Mouse (Mus musculus): ENCODE data around the gene Rps6kb1.
"Not testable (repeated sequence)": the region's sequence is repeated elsewhere in the genome, so short reads cannot be mapped to it uniquely, and the experiment has no call there.

The Rps6kb1 gene

DNA sequence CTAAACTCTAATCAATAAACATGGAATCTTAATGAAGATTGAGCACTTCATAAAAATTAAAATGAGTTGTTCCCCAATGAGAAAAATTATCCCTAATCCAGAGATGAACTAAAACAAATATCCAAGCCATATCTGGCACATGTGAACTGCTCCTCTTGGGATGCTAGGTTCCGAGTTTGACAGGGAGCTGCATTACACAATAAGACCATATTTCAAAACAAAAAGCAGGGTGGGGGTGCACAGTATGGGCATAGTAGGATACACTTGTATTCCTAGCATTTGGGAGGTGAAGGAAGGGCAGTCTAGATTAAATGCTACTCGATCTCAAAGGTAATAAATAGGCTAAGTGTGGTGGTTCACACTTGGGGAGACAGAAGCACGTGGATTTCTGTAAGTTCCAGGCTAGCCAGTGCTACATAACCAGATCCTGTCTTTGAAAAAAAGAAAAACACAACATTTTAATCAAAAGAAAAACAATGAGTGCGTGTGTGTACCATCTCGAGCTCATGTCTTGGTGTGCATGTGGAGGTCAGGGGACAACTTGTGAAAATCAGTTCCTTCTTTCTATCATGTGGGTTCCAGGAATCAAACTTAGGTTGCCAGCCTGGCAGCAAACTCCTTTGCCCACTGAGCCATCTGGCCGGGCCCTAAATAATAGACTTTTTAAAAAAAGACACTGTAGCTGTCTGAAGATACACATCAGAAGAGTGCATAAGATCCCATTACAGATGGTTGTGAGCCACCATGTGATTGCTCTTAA, 4.7 kb downstream of the Rps6kb1 start:
- DNase-seq: no peak

DNA sequence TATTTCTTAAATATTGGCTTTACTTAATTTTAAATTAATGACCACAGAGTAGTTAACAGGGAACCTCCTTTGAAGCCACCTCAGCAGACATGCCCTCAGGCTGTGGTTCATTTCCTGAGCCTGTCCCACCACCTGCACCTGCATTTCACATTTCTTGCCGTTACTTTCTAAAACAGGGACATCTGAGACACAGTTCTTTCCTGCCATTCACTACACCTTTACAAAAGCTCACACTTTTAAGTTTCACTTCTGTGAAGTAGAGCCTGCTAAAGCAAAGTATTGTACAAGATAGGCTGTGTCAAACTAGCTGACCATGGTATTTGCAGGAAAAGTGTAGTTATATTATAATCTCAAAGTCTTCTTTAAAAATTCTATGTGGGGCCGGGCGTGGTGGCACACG, 5.8 kb downstream of the Rps6kb1 start:
- no peak for DNase-seq

DNA sequence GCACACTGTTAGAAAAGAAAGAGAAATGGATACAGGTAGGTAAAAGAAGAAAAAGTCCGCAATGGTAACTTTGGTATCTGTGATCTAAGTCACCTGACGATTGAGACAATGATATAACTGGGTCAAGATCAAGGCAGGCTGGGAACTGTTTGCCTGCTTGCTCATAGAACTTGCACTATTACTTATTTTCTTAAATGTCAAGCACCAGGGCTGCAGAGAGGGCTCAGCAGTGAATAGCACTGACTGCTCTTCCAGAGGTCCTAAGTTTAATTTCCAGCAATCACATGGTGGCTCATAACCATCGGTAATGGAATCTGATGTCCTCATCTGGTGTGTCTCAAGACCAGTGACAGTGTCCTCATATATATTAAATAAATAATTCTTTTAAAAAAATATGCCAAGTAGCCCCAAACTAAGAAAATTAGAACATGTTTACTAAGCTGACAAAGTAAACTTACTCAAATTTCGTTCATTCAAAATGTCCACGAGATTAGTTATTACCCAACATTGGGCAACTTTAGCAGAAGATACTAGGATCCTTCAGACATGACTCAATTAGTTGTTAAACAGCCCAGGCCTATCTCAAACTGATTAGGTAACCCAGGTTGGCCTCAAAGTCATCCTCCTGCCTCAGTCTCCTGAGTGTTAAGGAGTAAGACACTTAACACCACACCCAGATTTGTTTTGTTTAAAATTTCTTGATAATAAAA, 10.2 kb downstream of the Rps6kb1 start:
- no peak for DNase-seq

DNA sequence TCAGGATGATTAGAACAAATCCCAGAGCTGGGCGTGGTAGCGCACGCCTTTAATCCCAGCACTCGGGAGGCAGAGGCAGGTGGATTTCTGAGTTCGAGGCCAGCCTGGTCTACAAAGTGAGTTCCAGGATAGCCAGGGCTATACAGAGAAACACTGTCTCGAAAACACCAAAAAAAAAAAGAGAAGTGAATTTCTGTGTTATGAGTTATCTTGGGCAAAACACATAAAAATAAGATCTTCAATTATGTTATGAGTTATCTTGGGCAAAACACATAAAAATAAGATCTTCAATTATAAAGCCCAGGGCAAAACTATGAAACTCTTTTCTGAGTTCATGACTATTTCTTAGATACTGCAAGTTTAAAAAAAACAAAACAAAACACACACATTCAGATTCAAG, 11.3 kb downstream of the Rps6kb1 start:
- DNase-seq: not testable (repeated sequence)

DNA sequence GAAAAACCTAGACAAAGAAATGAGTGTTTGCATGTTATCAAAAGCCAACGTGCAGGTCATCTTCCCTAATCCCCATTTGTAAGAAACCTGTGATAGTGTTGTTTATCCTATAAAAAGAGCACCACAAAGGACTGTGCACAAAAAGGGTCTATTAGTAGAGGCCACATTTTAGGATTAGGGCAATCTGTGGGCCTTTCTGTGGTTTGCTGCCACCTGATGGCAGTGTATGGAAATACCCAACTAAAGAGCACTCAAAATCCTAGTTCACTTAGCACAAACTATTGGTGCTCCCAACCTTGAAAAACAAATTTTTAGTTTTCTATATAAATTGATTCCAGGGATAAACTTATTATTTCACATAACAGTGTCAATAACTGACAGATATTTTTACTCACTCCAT, 11.8 kb downstream of the Rps6kb1 start:
- peak; percentile 5 for DNase-seq

DNA sequence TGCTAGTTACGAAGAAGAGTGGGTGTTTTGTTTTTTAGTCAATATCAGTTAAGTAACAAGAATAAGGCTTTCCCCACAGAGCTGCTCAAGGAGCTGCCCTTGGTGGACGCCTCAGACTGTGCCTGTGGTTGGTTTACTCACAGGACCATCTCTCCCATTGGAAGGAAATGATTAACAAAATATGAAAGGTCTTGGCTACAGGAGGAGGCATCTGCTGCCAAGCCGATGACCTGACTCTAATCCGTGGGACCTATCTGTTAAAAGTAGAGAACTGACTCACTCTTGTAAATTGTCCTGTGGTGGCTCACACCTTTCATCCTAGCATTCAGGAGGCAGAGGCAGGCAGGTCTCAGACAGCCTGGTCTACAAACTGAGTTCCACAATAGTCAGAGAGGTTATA, 17.1 kb downstream of the Rps6kb1 start:
- DNase-seq: peak; percentile 17

DNA sequence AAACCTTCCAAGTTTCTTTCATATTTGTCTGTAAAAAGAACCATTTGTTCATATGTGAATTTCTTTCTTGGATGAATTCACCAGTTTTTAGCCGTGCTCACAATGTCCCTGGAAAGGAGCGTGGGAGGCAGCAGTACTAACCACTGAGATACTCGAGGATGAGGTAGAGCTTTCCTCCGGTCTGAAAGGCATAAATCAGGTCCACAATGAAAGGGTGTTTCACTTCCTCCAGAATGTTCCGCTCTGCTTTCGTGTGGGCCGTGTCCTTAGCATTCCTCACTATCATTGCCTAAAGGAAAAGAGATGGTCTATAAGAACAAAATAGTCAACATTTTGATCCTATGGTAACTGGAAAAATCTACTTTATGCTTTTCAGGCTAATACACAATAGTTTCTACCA, 24.9 kb downstream of the Rps6kb1 start:
- DNase-seq: no peak

DNA sequence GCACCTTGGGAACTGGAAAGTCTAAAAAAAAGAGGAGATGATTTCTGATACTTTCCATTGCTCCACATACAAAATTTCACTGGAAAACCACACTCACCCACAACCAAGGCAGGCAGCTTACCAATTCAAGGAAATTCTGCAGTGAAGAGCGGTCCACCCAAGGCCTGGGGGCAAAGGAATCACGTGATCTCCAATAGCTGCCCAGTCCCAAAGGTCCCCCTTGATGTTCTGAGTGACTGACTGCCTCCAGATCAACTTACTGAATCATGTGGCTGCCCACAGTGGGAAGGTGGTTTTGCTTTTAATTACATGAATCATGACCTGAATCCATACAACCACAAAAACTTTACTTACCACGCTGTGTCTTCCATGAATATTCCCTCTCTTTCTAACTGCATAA, 27.4 kb downstream of the Rps6kb1 start:
- no peak for DNase-seq

DNA sequence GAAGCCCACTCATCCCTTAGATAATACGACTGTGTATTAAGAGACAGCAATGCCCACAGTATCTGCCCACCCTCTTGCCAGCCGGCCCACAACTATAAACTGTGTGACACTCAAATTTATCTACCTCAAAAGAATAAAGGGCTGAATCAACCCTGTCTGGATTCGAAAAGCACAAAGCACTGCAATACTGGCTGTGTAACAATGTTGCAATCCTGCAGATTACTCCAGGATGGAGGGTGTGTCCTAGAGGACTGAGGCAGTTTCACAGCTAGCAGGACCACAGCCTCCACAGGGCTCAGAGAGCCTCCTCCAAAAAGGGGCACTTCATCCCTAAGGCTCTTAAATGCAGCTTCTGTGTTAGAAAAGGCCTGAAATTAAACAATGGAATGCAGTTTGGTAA, 28.0 kb downstream of the Rps6kb1 start:
- DNase-seq: no peak

DNA sequence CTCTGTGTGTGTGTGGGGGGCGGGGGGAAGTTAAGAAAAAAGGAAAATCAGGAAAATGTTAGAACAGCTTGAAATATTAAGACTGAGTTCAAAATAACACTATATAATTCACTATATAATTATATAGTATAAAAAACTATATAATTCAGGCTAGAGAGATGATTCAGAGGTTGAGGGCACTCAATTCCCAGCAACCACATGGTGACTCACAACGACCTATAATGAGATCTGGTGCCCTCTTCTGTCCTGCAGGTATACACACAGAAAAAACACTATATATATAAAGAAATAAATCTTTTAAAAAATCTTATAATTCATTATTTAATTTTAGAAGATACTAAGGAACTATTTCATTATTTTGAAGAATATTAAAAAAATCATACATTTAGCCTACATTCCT, 36.6 kb downstream of the Rps6kb1 start:
- DNase-seq: no peak

DNA sequence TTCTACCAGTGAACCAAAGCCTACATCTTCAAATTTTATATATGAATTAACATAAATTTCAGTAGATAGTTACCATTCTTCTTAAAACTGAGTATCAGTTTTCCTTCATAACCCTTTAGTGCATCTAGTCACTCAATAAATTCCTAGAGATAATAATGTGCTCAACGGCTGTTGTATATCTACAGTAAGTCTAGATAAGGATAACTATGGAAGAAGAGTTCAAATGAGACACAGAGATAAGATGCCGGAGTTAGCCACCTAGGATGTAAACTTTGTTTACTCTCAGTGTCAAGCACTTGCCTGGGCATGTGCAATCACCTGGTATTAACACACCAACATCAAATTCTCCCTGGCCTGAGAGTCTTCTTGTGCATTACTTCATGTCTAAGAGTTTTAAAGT, 37.3 kb downstream of the Rps6kb1 start:
- no peak for DNase-seq

DNA sequence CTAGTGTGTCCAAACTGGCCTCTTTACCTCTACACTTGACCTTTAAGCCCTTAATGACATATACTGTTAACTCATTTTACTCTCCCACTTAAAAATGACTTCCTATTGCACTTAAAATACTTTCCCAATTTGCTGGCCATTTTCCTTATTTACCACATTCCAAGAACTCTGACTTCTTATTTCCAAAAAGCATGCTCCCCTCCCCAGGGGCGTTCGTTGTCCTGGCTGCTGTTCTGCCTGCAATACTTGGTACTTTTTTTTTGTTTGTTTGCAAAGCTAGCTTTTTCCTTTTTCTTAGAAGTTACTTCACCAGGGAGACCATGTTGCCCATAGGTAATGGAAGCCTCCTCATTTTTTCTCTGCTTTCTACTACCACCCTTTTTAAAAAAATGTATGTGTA, 41.5 kb downstream of the Rps6kb1 start:
- DNase-seq: no peak

DNA sequence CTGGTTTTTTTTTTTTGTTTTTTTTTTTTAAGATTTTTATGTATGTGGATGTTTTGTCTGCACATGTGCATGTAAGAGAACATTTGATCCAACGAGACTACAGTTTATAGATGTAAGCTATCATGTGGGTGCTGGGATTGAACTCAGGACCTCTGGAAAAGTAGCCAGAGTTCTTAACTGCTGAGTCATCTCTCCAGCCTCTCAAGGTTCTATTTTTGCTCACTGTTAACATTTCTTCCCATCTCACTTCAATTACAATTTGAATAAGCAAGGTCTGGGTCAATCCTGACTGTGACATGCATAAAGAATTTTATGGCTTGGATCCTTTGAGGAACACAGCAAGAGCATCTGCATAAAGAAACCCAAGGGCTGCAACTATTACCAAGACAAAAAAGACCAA, 43.8 kb downstream of the Rps6kb1 start:
- DNase-seq: no peak

DNA sequence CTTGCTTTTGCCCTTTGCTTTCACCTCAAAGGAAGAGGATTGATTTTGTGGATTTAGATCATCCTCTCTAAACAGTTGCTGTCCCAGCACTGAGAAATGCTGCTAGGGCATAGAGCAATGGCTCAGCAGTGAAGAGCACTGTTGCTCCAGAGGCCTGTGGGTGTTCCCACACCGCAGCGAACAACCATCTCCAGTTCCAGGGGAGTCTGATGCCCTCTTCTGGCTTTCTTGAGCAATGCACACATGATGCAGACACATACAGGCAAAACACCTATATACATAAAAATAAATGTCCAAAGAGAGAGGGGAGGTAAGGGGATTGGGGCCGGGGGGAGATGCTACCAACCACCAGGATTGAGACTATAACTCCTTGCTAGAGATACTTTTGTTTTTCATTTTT, 46.7 kb downstream of the Rps6kb1 start:
- no peak for DNase-seq

DNA sequence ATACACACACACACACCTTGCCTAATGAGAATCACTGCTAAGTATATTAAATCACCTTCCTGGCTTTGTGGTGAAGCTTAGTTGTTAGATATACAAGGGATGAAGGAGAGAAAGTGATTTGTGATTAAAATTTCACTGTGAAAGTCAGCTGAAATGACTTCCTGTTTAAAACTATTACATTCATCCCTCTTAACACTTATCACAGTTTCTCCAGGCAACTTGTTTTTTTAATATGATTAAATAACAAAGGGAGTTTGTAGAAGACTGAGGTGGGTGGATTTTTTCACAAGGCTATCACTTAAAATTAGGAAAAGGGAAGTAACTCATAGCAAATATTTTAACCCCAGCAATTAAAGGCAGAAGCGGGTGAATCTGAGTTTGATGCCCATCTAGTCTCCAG, 47.2 kb downstream of the Rps6kb1 start:
- DNase-seq: no peak

DNA sequence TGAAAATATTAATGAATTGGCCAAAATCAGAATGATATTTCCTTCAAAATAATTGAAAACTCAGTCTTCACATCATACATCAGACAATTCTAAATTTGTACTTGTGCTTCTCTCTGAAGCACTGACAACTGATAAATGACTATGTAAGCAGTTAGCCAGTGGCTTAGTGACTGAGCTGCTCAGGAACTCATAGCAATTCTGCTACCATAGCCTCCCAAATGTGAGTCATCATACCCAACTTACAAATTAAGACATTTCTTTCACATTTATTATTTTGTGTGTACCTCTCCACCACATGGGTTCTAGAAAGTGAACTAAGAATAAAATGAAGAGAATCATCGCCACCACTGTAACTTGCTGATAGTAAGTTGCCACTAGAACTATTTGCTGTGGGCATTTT, 53.8 kb downstream of the Rps6kb1 start:
- no peak for DNase-seq

DNA sequence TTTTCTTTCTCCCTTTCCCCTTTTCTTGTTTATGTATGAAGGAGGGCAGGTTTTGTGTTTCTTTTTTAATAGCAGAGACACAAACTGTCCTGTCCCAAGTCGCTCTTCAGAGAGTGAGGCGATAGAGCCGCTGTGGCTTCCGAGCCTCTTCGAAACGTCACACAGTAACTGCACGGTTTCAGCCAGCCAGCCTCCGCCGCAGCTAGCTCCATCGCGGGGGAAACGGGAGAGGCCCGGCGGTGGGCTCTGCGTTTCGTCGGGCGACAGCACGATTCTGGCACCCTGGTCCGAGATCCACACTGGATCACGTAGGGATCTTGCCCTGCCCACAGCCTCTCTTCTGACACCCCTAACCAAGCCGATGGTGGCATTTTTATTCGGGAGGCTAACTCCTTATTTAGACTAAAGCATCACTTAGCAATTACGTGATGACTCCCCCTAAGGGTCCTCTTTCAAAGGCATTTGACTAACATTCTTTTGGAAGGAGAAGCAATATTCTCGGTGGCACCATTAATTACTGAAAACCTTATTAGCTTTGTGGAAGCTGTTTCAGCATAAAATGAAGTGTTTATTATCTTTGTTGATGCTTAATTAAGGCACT, 59.6 kb downstream of the Rps6kb1 start:
- no peak for DNase-seq

DNA sequence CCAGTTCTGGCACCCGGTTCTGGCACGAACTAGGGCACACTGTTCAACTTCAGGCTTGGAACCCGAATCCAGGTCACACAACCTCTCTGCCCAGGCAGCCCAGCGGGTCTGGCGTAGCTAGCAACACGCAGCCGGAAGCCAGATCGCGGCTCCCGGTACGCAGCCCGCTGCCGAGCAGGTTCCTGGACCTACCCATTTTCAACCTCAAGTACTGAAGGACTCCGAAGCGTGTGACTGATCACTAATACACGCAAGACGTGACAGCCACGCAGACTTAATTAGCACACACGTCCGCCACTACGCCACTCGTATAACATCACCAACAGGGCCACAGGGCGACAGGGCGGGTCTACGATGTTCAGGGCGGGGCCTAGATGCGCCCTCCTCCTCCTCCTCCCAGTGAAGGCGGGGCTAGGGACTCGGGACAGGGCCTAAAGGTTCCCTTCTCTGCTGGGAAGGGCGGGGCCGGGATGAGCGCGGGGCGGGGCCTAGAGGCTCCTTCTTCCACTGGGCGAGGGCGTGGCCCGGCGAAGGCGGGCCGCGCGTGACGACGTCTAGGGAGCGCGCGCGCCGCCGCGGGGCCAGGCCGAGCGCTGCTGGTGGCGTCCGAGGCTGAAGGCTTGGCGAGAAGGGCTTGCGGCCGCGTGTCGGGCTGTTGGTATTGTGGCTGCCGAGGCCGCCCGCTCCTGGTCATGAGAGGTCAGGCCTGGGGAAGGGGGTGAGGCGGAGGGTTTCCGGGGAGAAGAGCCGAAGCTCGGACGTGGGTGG, 60.3 kb downstream of the Rps6kb1 start, which contains the start of gene Rnft1:
Gene Rnft1 (plus strand): TSS at position 557 of the 768 bp plus-strand sequence.
- peak; percentile 99 for DNase-seq

DNA sequence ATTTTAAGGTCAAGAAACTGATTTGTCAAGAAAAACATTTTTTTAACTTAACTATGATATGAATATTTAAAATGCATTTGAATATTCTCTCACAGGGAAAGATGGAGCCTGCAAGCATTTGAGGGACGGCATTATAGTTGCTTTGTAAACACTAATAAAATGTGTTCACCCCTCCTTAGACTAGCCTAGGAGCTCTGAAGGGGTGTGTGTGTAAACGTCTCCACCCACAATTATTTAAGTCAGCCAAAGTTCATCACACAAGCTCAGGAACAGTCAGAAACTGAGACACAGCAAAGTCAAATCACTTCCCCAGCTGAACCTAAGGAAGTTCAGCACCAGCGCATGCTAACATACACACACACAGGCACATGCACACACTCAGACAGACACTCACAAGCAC, 71.0 kb downstream of the Rps6kb1 start:
- no peak for DNase-seq

DNA sequence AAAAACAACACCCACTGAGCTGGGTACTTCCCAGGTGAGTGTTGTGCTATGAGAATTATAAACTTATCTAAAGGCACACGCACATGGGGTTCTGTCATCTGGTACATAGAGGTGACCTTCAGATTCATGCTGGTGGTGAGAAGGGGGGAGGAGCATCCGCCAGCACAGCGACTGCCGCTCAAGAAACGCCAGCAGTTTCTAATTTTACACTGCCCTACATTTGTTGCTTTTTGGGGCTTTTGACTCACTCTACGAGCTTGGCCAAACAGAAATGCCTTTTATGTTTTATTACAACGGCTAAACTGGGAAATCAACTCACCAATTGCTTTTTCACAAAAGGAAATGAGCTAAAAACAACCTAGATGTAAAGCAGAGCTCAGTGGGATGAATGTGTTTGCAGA, 71.8 kb downstream of the Rps6kb1 start:
- no peak for DNase-seq

DNA sequence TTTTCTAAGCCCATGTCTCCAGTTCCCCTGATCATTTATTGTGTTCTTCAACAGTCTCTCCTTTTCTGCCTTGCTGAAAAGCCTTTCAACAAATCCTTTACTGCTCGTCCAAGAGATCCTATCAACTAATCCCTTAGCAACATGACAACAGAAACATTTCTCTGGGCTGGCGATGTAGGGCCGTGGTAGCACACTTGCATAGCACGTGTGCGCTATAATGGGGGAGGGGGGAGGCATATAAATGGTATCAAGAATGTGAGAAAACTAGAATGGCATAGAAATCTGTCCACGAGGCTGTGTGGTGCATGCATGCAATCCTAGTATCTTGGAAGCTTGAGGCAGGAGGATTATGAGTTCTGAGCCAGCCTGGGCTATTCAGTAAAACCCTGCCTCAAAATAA, 72.8 kb downstream of the Rps6kb1 start:
- no peak for DNase-seq

DNA sequence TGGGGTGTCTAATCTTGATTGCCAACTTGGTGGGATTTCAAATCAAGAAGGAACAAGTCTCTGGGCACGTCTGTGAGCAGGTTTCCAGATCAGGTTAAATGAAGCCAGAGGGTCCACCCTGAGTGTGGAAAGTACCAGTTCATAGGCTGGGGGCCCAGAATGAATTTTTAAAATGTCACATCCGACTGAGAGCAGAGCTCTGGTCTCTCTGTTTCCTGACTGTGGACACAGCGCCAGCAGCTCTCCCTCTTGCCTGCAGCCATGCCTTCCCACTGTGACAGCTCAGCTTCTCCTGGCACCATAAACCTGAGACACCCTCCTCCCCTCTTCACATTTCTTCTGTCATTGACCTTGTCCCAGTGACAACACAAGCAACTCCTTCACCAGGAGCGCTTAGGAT, 75.6 kb downstream of the Rps6kb1 start:
- DNase-seq: no peak

DNA sequence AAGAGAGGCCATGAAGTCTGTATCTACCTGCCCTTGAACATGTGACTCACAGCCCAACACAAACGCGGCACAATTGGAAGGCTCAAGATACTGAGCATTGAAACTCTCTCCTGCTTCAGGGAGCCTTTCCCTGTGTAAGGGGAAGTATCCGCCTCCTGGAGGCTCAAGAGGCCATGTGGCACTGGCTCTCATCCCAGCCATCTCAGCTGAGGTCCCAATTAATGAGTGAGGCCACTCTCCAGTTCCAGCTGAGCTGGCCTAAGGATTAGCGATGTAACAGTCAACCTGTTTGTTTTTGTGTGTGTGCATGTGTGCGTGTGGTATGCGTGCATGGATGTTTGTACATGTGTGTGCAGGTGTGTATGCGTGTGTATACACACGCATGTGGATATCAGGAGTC, 76.3 kb downstream of the Rps6kb1 start:
- DNase-seq: no peak

DNA sequence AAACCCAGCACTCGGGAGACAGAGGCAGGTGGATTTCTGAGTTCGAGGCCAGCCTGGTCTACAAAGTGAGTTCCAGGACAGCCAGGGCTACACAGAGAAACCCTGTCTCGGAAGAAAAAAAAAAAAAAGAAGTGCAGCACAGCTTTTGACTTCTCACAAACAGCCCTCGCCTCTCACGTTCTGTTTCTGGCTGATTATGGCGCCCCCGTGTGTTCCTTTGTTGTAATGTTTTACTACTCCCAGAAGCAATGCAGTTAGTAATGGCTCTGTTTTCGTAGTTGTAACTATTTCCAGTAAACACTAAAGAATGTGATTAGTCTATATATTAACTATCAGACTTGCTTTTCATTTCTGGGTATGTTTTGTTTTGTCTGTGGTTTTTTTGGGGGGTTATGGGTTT, 80.3 kb downstream of the Rps6kb1 start:
- DNase-seq: peak; percentile 45

Data from kidney, adult 18-20 months (tissue).